Mouse (Mus musculus): ENCODE data around the gene Mcu. TPM values are rescaled to one million over a fixed set of nuclear protein-coding genes. Genes with fewer than 3 reads are reported as not detected.

Mcu gene
- polyA plus RNA-seq, 1 experiment from 2014 or later: 57.2 TPM

DNA sequence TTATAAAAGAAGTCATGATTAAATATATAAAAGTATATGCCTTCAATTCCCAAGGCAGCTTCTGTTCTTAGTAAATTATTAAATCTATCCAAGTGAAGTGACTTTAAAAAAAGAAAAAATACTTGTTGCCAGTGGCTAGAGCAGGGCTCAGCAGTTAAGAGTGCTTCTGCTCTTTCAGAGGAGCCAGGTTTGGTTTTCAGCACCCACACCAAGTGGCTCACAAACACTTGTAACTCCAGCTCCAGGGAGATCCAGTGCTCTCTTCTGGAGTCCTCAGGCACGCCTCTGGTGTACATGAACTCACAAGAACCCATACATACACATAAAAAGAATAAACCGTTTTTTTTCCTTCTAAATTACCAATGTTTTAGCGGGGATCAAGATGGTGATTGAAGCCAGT, 116.3 kb downstream of the Mcu start:
- WGBS: 78% methylated on average over 3 of the region's 3 CpGs
- Histone ChIP-seq H3K27ac (replicated peaks) (no peak overlapping the region), H3K4me2 (replicated peaks; ENCODE audit: low read depth) (no peak overlapping the region), H3K9ac (ENCODE audit: low read length) (no peak overlapping the region), H3K27me3 (ENCODE audit: control insufficient read depth, insufficient read depth, low read length) (no peaks in the 10 kb centered on the region), H3K4me3 (ENCODE audit: low read depth, low read length) (no peak overlapping the region), H3K36me3 (ENCODE audit: control insufficient read depth, insufficient read depth, low read length) (no peaks in the 10 kb centered on the region), H3K4me1 (replicated peaks; ENCODE audit: control insufficient read depth, insufficient read depth) (0 out of 2 replicates have a peak, but pooled peaks cover 2% of the 10 kb centered on the region), H3K9me3 (ENCODE audit: control insufficient read depth, low read length) (no peaks in the 10 kb centered on the region)
- no peak for DNase-seq (ENCODE audit: low spot score)
- ATAC-seq (ENCODE audit: low FRiP score, low TSS enrichment): no peak
- TF ChIP-seq CTCF (IDR thresholded peaks at IDR 0.05; ENCODE audit: low read depth) (no peak), EP300 (optimal IDR thresholded peaks at IDR 0.05) (no peak)

DNA sequence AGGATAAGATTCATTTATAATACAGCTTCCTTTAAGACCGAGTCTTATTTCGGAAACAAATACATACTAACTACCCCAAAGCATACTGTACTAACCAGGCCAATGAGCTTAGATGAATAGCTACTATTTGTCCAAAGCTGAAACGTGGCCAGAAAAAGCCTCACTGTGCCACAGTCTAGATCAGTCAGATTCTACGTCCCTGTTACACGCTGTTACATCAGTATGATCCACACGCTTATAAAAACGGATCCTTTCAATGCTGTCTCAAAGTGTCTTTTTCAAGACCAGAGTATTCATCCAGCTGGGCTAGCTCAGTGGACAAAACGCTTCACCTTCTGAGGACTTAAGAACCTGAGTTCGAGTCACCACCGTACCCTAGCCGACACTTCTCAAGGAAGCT, 119.5 kb downstream of the Mcu start:
- DNase-seq (ENCODE audit: low spot score): no peak
- TF ChIP-seq CTCF (IDR thresholded peaks at IDR 0.05; ENCODE audit: low read depth): no peak
- TF ChIP-seq EP300 (optimal IDR thresholded peaks at IDR 0.05): no peak
- H3K4me2 ChIP-seq (replicated peaks; ENCODE audit: low read depth): no peak overlapping the region
- H3K9me3 ChIP-seq (ENCODE audit: control insufficient read depth, low read length): peaks cover 1% of the 10 kb centered on the region; the same call in 1 of the 2 replicates
- H3K27ac ChIP-seq (replicated peaks): no peak overlapping the region
- no peaks in the 10 kb centered on the region for H3K27me3 ChIP-seq (ENCODE audit: control insufficient read depth, insufficient read depth, low read length)
- no peaks in the 10 kb centered on the region for H3K36me3 ChIP-seq (ENCODE audit: control insufficient read depth, insufficient read depth, low read length)
- no peak for ATAC-seq (ENCODE audit: low FRiP score, low TSS enrichment)
- 91% methylated on average over 11 of the region's 11 CpGs for WGBS
- H3K9ac ChIP-seq (ENCODE audit: low read length): no peak overlapping the region
- H3K4me3 ChIP-seq (ENCODE audit: low read depth, low read length): no peak overlapping the region
- H3K4me1 ChIP-seq (replicated peaks; ENCODE audit: control insufficient read depth, insufficient read depth): 0 out of 2 replicates have a peak, but pooled peaks cover 2% of the 10 kb centered on the region

DNA sequence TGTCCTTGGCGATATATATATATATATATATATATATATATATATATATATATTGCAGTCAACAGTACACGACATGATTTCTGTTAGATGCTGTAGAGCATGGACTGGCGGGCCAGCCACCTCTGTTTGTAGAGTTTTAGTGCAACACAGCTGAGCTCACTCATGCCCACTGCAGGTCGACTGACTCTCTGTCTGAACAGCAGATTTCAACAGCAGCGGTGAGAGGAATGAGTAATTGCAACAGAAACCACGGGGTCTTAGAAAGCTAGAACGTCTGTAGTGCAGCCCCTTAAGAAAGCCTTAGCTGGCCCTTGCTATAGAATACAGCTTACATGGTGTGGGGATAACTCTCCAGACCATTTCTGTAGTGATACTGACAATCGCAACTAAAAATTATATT, 121.6 kb downstream of the Mcu start:
- no peak overlapping the region for H3K4me3 ChIP-seq (ENCODE audit: low read depth, low read length)
- no peaks in the 10 kb centered on the region for H3K27me3 ChIP-seq (ENCODE audit: control insufficient read depth, insufficient read depth, low read length)
- H3K4me1 ChIP-seq (replicated peaks; ENCODE audit: control insufficient read depth, insufficient read depth): 0 out of 2 replicates have a peak, but pooled peaks cover 2% of the 10 kb centered on the region
- DNase-seq (ENCODE audit: low spot score) (no peak), ATAC-seq (ENCODE audit: low FRiP score, low TSS enrichment) (no peak)
- H3K27ac ChIP-seq (replicated peaks): no peak overlapping the region
- no peak overlapping the region for H3K9ac ChIP-seq (ENCODE audit: low read length)
- WGBS: 68% methylated on average over 8 of the region's 8 CpGs
- no peak overlapping the region for H3K4me2 ChIP-seq (replicated peaks; ENCODE audit: low read depth)
- H3K36me3 ChIP-seq (ENCODE audit: control insufficient read depth, insufficient read depth, low read length): no peaks in the 10 kb centered on the region
- no peak for TF ChIP-seq CTCF (IDR thresholded peaks at IDR 0.05; ENCODE audit: low read depth)
- TF ChIP-seq EP300 (optimal IDR thresholded peaks at IDR 0.05): no peak
- H3K9me3 ChIP-seq (ENCODE audit: control insufficient read depth, low read length): peaks cover 6% of the 10 kb centered on the region; the same call in 1 of the 2 replicates

DNA sequence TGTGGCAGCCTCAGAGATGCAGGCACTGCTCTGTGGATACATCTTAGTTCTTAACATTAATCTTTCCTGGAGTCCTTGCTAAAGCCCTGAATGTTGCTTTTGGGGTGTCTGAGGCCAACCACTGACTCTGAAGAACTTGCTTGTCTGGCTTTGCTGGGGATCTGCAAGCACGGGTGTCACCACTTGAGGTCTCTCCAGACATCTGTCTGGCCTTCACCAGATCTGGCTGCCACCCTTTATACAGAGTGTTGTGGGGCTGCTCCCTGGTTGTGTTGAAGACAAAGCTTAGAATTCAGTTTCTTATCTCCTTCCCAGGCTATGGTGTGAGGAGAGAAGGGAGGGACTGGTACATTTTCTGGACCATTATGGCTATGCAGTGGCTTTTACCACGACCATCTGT, 122.4 kb downstream of the Mcu start:
- Histone ChIP-seq H3K9me3 (ENCODE audit: control insufficient read depth, low read length) (peaks cover 6% of the 10 kb centered on the region; the same call in 1 of the 2 replicates), H3K27me3 (ENCODE audit: control insufficient read depth, insufficient read depth, low read length) (no peaks in the 10 kb centered on the region), H3K9ac (ENCODE audit: low read length) (no peak overlapping the region), H3K4me1 (replicated peaks; ENCODE audit: control insufficient read depth, insufficient read depth) (0 out of 2 replicates have a peak, but pooled peaks cover 2% of the 10 kb centered on the region), H3K27ac (replicated peaks) (no peak overlapping the region), H3K4me3 (ENCODE audit: low read depth, low read length) (no peak overlapping the region), H3K36me3 (ENCODE audit: control insufficient read depth, insufficient read depth, low read length) (no peaks in the 10 kb centered on the region; the same call in 1 of the 2 replicates), H3K4me2 (replicated peaks; ENCODE audit: low read depth) (no peak overlapping the region)
- ATAC-seq (ENCODE audit: low FRiP score, low TSS enrichment) (no peak), DNase-seq (ENCODE audit: low spot score) (no peak)
- TF ChIP-seq EP300 (optimal IDR thresholded peaks at IDR 0.05): no peak
- TF ChIP-seq CTCF (IDR thresholded peaks at IDR 0.05; ENCODE audit: low read depth): peak; percentile 64
- WGBS: 36% methylated on average over 2 of the region's 2 CpGs

DNA sequence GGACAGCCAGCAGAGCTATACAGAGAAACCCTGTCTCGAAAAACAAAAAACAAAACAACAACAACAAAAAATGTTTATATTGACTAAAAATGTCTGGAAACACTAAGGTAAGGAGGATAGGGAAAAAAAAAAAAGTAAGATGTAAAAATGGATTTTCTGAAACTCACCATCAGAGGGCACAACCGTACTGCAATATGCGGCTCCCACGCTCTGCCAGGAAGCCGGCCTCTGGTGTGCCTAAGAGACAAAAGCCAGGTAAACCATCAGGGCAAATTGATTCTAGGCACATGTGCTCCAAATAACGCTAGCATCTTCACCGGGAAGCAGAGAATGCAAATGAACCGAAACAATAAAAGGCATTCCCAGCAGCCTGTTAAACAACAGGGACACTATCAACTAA, 125.6 kb downstream of the Mcu start:
- Histone ChIP-seq H3K4me1 (replicated peaks; ENCODE audit: control insufficient read depth, insufficient read depth) (no peaks in the 10 kb centered on the region), H3K36me3 (ENCODE audit: control insufficient read depth, insufficient read depth, low read length) (no peaks in the 10 kb centered on the region; the same call in 1 of the 2 replicates), H3K9ac (ENCODE audit: low read length) (no peak overlapping the region), H3K9me3 (ENCODE audit: control insufficient read depth, low read length) (peaks cover 6% of the 10 kb centered on the region; the same call in 1 of the 2 replicates), H3K4me3 (ENCODE audit: low read depth, low read length) (no peak overlapping the region), H3K27me3 (ENCODE audit: control insufficient read depth, insufficient read depth, low read length) (no peaks in the 10 kb centered on the region), H3K27ac (replicated peaks) (no peak overlapping the region), H3K4me2 (replicated peaks; ENCODE audit: low read depth) (no peak overlapping the region)
- peak; percentile 50 for TF ChIP-seq CTCF (IDR thresholded peaks at IDR 0.05; ENCODE audit: low read depth)
- TF ChIP-seq EP300 (optimal IDR thresholded peaks at IDR 0.05): no peak
- 83% methylated on average over 8 of the region's 8 CpGs for WGBS
- ATAC-seq (ENCODE audit: low FRiP score, low TSS enrichment) (no peak), DNase-seq (ENCODE audit: low spot score) (no peak)

DNA sequence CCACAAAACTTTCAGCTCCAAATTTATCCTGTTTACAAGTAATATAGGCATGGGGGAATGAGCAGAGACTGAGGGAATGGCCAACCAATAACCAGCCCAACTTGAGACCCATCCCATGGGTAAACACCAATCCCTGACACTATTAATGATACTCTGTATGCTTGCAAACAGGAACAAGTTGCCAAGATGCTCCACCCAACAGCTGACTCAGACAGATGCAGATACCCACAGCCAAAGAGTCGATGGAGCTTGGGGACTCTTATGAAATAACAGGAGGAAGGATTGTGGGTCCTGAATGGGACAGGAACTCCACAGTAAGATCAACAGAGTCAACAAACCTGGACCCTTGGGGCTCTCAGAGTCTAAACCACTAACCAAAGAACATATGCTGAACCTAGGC, 127.1 kb downstream of the Mcu start:
- Histone ChIP-seq H3K4me2 (replicated peaks; ENCODE audit: low read depth) (no peak overlapping the region), H3K4me3 (ENCODE audit: low read depth, low read length) (no peak overlapping the region), H3K27me3 (ENCODE audit: control insufficient read depth, insufficient read depth, low read length) (no peaks in the 10 kb centered on the region), H3K27ac (replicated peaks) (no peak overlapping the region), H3K4me1 (replicated peaks; ENCODE audit: control insufficient read depth, insufficient read depth) (no peaks in the 10 kb centered on the region), H3K9ac (ENCODE audit: low read length) (no peak overlapping the region), H3K9me3 (ENCODE audit: control insufficient read depth, low read length) (peaks cover 6% of the 10 kb centered on the region; the same call in 1 of the 2 replicates), H3K36me3 (ENCODE audit: control insufficient read depth, insufficient read depth, low read length) (no peaks in the 10 kb centered on the region; the same call in 1 of the 2 replicates)
- ATAC-seq (ENCODE audit: low FRiP score, low TSS enrichment): no peak
- WGBS: 72% methylated on average over 1 of the region's 1 CpGs
- TF ChIP-seq EP300 (optimal IDR thresholded peaks at IDR 0.05) (no peak), CTCF (IDR thresholded peaks at IDR 0.05; ENCODE audit: low read depth) (no peak)
- DNase-seq (ENCODE audit: low spot score): no peak

All from stomach, postnatal 0 days (tissue).